7 mouse cellular contexts compared by ENCODE assay signal in genomic region chr4:48045281-48045720, GRCm38 (mm10). TPM values are rescaled to one million over a fixed set of nuclear protein-coding genes. Genes with fewer than 3 reads are reported as not detected.
DNase-seq lines count a peak whose midpoint lies in the region; ATAC-seq lines count a peak whose summit lies in the region.

No protein-coding gene starts in this region.

- no peaks in the 10 kb centered on the region for H3K9me3 ChIP-seq in heart, embryonic 12.5 days (replicated peaks)
- no peaks in the 10 kb centered on the region for H3K9me3 ChIP-seq in limb, embryonic 11.5 days (ENCODE audit: control insufficient read depth, low read length)
- no peaks in the 10 kb centered on the region for H3K9me3 ChIP-seq in neural tube, embryonic 14.5 days (ENCODE audit: control insufficient read depth, low read length)

- no peak for ATAC-seq in heart, embryonic 12.5 days (ENCODE audit: insufficient number of reproducible peaks, low FRiP score)
- ATAC-seq in limb, embryonic 11.5 days (ENCODE audit: insufficient number of reproducible peaks, low FRiP score, low TSS enrichment, low read depth), result no peak
- no peak for ATAC-seq in neural tube, embryonic 14.5 days (ENCODE audit: low read depth)

- DNase-seq in spleen, adult 18-20 months, result peak; percentile 23 to 48
- DNase-seq in spleen, postnatal 36 days (ENCODE audit: low spot score in 2 of 2), result no peak
- DNase-seq in embryo, embryonic 11 days, result peak; percentile 67
- peak; percentile 68 for DNase-seq in limb, embryonic 11.5 days (ENCODE audit: low spot score)
- no peak for DNase-seq in ovary, postnatal 14 days (ENCODE audit: low spot score)

- peak overlapping the region; percentile 74 for H3K9ac ChIP-seq in heart, embryonic 12.5 days
- H3K9ac ChIP-seq in limb, embryonic 11.5 days (ENCODE audit: low read length), result peak overlapping the region; percentile 56; the same call in 1 of the 2 replicates
- peak overlapping the region; percentile 74 for H3K9ac ChIP-seq in neural tube, embryonic 14.5 days (replicated peaks; ENCODE audit: low read depth, low read length)

- peak overlapping the region; percentile 94; the same call in 1 of the 2 replicates for H3K27ac ChIP-seq in heart, embryonic 12.5 days (ENCODE audit: poor library complexity, severe bottlenecking)
- no peak overlapping the region for H3K27ac ChIP-seq in limb, embryonic 11.5 days (replicated peaks; ENCODE audit: low read depth, low read length)
- H3K27ac ChIP-seq in neural tube, embryonic 14.5 days (ENCODE audit: low read depth, low read length), result peak overlapping the region; percentile 89

- H3K4me3 ChIP-seq in heart, embryonic 12.5 days, result peak overlapping the region; percentile 68
- H3K4me3 ChIP-seq in limb, embryonic 11.5 days (ENCODE audit: low read depth, low read length), result peak overlapping the region; percentile 61
- H3K4me3 ChIP-seq in neural tube, embryonic 14.5 days (ENCODE audit: low read depth, low read length), result peak overlapping the region; percentile 68

- peaks cover 27% of the 10 kb centered on the region for H3K27me3 ChIP-seq in heart, embryonic 12.5 days (replicated peaks)
- H3K27me3 ChIP-seq in limb, embryonic 11.5 days (ENCODE audit: control insufficient read depth, insufficient read depth, low read length), result peaks cover 44% of the 10 kb centered on the region
- peaks cover 16% of the 10 kb centered on the region; the same call in 1 of the 2 replicates for H3K27me3 ChIP-seq in neural tube, embryonic 14.5 days (ENCODE audit: control insufficient read depth, insufficient read depth, low read length)

- under 1% methylated on average over 42 of the region's 42 CpGs for WGBS in heart, embryonic 12.5 days
- WGBS in limb, embryonic 11.5 days, result under 1% methylated on average over 42 of the region's 42 CpGs
- WGBS in neural tube, embryonic 14.5 days, result under 1% methylated on average over 42 of the region's 42 CpGs

- H3K4me1 ChIP-seq in heart, embryonic 12.5 days (replicated peaks), result peaks cover 33% of the 10 kb centered on the region
- peaks cover 21% of the 10 kb centered on the region; the same call in 1 of the 2 replicates for H3K4me1 ChIP-seq in limb, embryonic 11.5 days (ENCODE audit: control insufficient read depth, insufficient read depth, low read length)
- peaks cover 29% of the 10 kb centered on the region for H3K4me1 ChIP-seq in neural tube, embryonic 14.5 days (ENCODE audit: control insufficient read depth, insufficient read depth, low read length)

- H3K36me3 ChIP-seq in heart, embryonic 12.5 days, result no peaks in the 10 kb centered on the region
- H3K36me3 ChIP-seq in limb, embryonic 11.5 days (ENCODE audit: control insufficient read depth, insufficient read depth, low read length), result no peaks in the 10 kb centered on the region
- no peaks in the 10 kb centered on the region for H3K36me3 ChIP-seq in neural tube, embryonic 14.5 days (ENCODE audit: control insufficient read depth, insufficient read depth, low read length)

- H3K4me2 ChIP-seq in heart, embryonic 12.5 days, result peak overlapping the region; percentile 99
- peak overlapping the region; percentile 99 for H3K4me2 ChIP-seq in limb, embryonic 11.5 days (ENCODE audit: low read depth, severe bottlenecking)
- peak overlapping the region; percentile 98 for H3K4me2 ChIP-seq in neural tube, embryonic 14.5 days (ENCODE audit: low read depth, low read length)

RNA-seq across cellular contexts. Expression of gene Nr4a3, which starts 0.3 kb away (rescaled TPM):
- 0.26 and 0.31 TPM in 2 replicates for polyA plus RNA-seq in heart, embryonic 12.5 days (2016; fragmentation: Nextera tagmentation; extraction: Ambion mirVana)
- 0.17 and 0.28 TPM in 2 replicates for polyA plus RNA-seq in limb, embryonic 11.5 days (2014; fragmentation: Nextera tagmentation; extraction: Ambion mirVana)
- polyA plus RNA-seq in neural tube, embryonic 14.5 days (2014; fragmentation: Nextera tagmentation; extraction: Ambion mirVana), result 1.9 and 3.0 TPM in 2 replicates

Comparison
In these comparisons a context has a peak if more than half of its experiments do, and no peak if none do; other contexts are left out.
1. DNase-seq: peak in spleen, adult 18-20 months (2 of 2), embryo, embryonic 11 days (single experiment) and limb, embryonic 11.5 days (single experiment); none in spleen, postnatal 36 days (0 of 2) and ovary, postnatal 14 days (single experiment).
2. Peak in every context shown above with its lines, with median percentiles within 50 percentile points of each other: H3K4me2 ChIP-seq, H3K4me3 ChIP-seq and H3K9ac ChIP-seq.